Mouse (Mus musculus): ENCODE results near the gene Sh2d1b1.

- no peak for TF ChIP-seq JUND (conservative IDR thresholded peaks at IDR 0.05; ENCODE audit: low read depth, low read length)
- no peak for TF ChIP-seq CTCF (conservative IDR thresholded peaks at IDR 0.05 in 1 of 2, IDR thresholded peaks at IDR 0.05 in 1 of 2; ENCODE audit: low read depth in 2 of 2, low read length in 2 of 2)
- no peak for TF ChIP-seq MXI1 (IDR thresholded peaks at IDR 0.05; ENCODE audit: low read depth, low read length)
- no peak for TF ChIP-seq BHLHE40 (IDR thresholded peaks at IDR 0.05; ENCODE audit: low read depth, low read length)
- no peak for TF ChIP-seq CHD1 (IDR thresholded peaks at IDR 0.05; ENCODE audit: low read depth, low read length)
- no peak for TF ChIP-seq POLR2A (IDR thresholded peaks at IDR 0.05; ENCODE audit: low read depth, low read length)
- no peak for TF ChIP-seq TBP (conservative IDR thresholded peaks at IDR 0.05; ENCODE audit: low read depth, low read length)
- no peak for TF ChIP-seq SMC3 (IDR thresholded peaks at IDR 0.05; ENCODE audit: low read depth, low read length)
- no peak for TF ChIP-seq NELFE (IDR thresholded peaks at IDR 0.05; ENCODE audit: low read depth, low read length)
- TF ChIP-seq RCOR1 (conservative IDR thresholded peaks at IDR 0.05; ENCODE audit: low read depth, low read length), result no peak
- no peak for TF ChIP-seq ZNF384 (IDR thresholded peaks at IDR 0.05; ENCODE audit: low read depth, low read length)
Observed at GRCm38 (mm10) chr1:170273252-170273651, 3.9 kb upstream of the Sh2d1b1 start.

Measured in CH12.LX (cell line).